Mouse (Mus musculus): ENCODE data around the gene Nr1h4. TPM values are rescaled to one million over a fixed set of nuclear protein-coding genes. Genes with fewer than 3 reads are reported as not detected.
A peak's percentile ranks its signal among the peaks of the same experiment; 100 is the strongest.

Nr1h4 gene
- polyA plus RNA-seq, 1 experiment from 2014 or later = not detected

DNA sequence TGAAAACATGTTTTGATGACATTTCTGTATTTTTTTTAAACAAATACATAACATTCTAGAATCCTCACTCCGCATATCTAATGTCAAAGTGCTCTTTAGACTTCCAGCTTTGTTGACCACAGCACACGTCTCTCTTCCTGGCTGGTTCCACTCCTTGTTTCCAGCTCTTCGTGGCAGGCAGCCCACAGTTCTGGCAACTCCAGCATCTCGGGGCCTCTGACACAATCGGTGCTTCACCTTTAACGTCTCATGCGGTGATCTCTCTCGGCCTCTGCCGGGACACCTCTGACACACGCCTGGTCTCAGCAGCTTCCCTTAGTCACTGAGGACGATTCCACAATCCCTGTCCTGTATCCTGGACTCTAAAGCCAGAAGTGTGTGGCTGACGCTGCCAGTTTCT is 95.4 kb downstream of the Nr1h4 start:
- no peak for ATAC-seq (ENCODE audit: low FRiP score)
- Histone ChIP-seq H3K27me3 (peaks cover 84% of the 10 kb centered on the region), H3K36me3 (no peaks in the 10 kb centered on the region), H3K9ac (no peak overlapping the region), H3K4me1 (replicated peaks) (peaks cover 19% of the 10 kb centered on the region), H3K4me2 (no peak overlapping the region), H3K4me3 (no peak overlapping the region), H3K27ac (no peak overlapping the region), H3K9me3 (no peaks in the 10 kb centered on the region)
- WGBS = 81% methylated on average over 12 of the region's 12 CpGs

DNA sequence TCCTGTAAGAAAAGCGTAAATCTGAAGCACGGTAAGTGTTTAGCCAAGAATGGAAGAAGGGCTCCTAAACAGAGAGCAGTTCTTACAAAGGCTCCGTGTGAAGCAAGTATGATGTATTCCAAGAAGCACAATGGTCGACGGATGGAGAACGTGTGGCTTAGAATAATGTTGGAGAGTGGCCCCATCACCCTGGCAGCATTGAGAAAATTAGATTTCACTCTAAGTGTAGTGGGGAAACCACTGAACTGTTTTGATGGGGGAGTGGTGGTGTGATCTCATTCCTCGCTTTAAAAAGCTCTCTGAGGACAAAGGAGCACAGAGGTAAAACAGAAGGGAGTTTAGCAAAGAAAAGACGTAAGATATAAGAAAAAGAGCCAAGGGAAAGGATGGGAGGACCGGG is 95.9 kb downstream of the Nr1h4 start:
- H3K36me3 ChIP-seq = no peaks in the 10 kb centered on the region
- no peak overlapping the region for H3K4me2 ChIP-seq
- 54% methylated on average over 9 of the region's 9 CpGs for WGBS
- peaks cover 15% of the 10 kb centered on the region for H3K4me1 ChIP-seq (replicated peaks)
- no peak overlapping the region for H3K27ac ChIP-seq
- H3K4me3 ChIP-seq = no peak overlapping the region
- peaks cover 86% of the 10 kb centered on the region for H3K27me3 ChIP-seq
- no peak for ATAC-seq (ENCODE audit: low FRiP score)
- H3K9me3 ChIP-seq = no peaks in the 10 kb centered on the region
- H3K9ac ChIP-seq = no peak overlapping the region

DNA sequence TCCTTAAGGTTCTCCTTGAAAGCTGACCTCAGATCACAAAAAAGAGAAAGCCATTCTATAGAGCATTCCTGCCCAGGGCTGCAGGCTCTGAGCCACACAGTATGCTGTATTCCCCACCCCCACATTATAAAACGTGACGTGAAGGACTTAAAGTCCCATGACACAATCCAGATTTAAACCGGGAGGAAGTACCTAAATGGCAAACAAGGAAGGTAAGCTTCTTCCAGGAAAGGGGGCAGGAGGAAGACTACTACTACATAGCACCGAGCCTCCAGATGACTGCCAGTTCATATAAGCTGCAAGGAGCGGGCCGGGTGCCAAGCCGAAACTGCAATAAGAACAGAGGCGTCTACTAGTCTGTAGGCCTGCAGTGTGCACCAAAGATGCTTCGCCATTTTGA is 97.5 kb downstream of the Nr1h4 start:
- peaks cover 82% of the 10 kb centered on the region for H3K27me3 ChIP-seq
- 61% methylated on average over 9 of the region's 9 CpGs for WGBS
- no peak overlapping the region for H3K27ac ChIP-seq
- no peaks in the 10 kb centered on the region for H3K36me3 ChIP-seq
- no peak overlapping the region for H3K9ac ChIP-seq
- ATAC-seq (ENCODE audit: low FRiP score) = peak; percentile 36; the same call in 1 of the 2 replicates
- H3K4me3 ChIP-seq = no peak overlapping the region
- no peaks in the 10 kb centered on the region for H3K9me3 ChIP-seq
- H3K4me1 ChIP-seq (replicated peaks) = peaks cover 15% of the 10 kb centered on the region
- no peak overlapping the region for H3K4me2 ChIP-seq

DNA sequence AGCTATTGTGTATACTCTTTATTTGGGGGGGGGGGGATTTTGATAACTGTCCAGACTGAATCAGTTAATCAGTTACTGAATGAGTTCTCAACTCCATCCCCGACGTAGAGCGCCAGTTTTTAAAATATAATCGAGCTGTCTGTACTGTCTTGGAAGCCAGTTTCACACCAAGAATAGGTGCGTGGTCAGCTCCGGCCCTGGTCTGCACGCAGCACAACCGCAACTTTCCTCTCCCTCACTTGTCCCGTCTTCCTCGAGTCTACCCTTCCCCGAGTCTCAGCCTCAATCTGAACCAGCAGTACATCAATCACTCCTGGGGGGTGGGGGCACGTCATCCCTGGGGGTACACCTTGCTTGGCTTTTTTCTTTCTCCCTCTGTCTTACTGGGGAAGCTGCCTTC is 98.0 kb downstream of the Nr1h4 start:
- Histone ChIP-seq H3K4me2 (peak overlapping the region; percentile 41), H3K4me3 (0 out of 2 replicates have a peak overlapping the region, but pooled peaks have one; percentile 14), H3K36me3 (no peaks in the 10 kb centered on the region), H3K9ac (no peak overlapping the region), H3K4me1 (replicated peaks) (peaks cover 15% of the 10 kb centered on the region), H3K9me3 (no peaks in the 10 kb centered on the region), H3K27ac (no peak overlapping the region), H3K27me3 (peaks cover 81% of the 10 kb centered on the region)
- WGBS = 28% methylated on average over 12 of the region's 12 CpGs
- ATAC-seq (ENCODE audit: low FRiP score) = 0 out of 2 replicates have a peak, but pooled peaks have one; percentile 36

DNA sequence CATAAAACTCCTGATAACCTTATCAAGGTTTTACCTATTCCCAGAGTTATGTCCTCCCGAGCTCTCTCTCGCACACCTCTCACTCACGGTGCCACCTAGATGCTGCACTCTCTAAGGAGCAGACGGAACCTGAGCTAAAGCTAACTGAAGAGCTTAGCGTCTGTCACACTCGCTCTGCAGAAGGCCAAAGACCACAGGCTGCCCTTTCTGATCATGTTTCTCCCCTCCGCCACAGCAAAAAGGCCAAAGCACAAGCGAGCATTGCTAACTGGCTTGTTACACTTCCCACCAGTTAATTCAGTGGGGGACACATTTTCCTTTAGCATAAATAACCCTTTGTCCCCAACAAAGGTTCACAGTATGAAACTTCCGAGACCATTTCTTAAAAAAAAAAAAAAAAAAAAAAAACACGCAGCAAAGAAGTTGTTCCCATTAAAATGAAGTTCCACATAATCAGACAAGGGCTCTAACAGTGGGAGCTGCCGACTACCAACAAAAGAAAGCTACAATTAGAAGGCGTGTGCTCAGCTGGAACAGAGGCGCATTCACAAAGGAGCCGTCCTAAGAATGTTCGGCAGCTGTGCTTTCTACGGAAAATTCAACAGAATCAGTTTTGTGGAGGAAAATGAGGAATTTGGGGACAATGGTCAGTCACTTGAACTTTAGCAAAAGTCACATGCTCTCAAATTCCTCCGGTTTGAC is 98.7 kb downstream of the Nr1h4 start:
- no peaks in the 10 kb centered on the region for H3K9me3 ChIP-seq
- no peak overlapping the region for H3K9ac ChIP-seq
- peaks cover 77% of the 10 kb centered on the region for H3K27me3 ChIP-seq
- peaks cover 15% of the 10 kb centered on the region for H3K4me1 ChIP-seq (replicated peaks)
- no peak for ATAC-seq (ENCODE audit: low FRiP score)
- 16% methylated on average over 17 of the region's 17 CpGs for WGBS
- H3K27ac ChIP-seq = no peak overlapping the region
- H3K36me3 ChIP-seq = no peaks in the 10 kb centered on the region
- H3K4me2 ChIP-seq = peak overlapping the region; percentile 41
- peak overlapping the region; percentile 14 for H3K4me3 ChIP-seq

DNA sequence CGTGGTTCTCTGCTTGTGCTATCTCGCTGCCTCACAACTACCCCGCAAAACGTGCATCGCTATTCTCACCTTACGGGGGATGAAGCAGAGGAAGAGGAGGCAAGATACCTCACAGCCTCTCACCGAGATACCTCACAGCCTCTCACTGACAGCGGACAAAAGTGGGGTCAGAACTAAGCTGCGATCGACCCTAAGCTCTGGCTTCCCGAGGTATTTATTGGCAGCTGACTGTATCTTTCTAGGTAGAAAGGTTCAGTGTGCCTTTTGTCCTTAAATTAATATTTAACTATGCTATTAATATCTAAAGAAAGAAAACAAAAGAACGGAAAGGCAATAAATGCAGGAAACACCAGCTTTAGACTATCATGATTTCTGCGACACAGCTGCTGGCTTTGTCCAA is 100.6 kb downstream of the Nr1h4 start:
- Histone ChIP-seq H3K9ac (no peak overlapping the region), H3K4me2 (no peak overlapping the region), H3K27me3 (peaks cover 61% of the 10 kb centered on the region), H3K36me3 (no peaks in the 10 kb centered on the region), H3K27ac (no peak overlapping the region), H3K9me3 (no peaks in the 10 kb centered on the region), H3K4me1 (replicated peaks) (peaks cover 15% of the 10 kb centered on the region), H3K4me3 (no peak overlapping the region)
- 83% methylated on average over 13 of the region's 13 CpGs for WGBS
- ATAC-seq (ENCODE audit: low FRiP score) = no peak

DNA sequence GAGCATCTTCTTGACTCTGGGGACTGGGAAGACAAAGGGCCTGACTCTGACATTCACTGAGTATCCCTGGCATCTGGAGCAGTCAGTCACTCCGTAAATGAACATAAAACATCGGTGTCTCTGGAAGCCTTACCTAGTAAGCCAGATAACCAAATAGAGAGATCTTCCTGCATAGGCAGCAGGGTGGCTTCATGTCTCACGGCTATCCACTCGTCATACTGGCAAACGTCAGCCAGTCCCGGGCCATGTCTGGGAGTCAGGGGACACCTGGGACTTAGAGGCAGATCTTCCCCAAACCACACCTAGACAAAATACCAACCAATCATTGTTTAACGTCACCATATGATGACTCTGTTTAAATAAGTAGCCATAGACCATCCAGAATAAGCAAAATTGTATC is 102.6 kb downstream of the Nr1h4 start:
- no peak for ATAC-seq (ENCODE audit: low FRiP score)
- Histone ChIP-seq H3K9me3 (no peaks in the 10 kb centered on the region), H3K4me2 (no peak overlapping the region), H3K4me1 (replicated peaks) (peaks cover 14% of the 10 kb centered on the region), H3K9ac (no peak overlapping the region), H3K36me3 (no peaks in the 10 kb centered on the region), H3K27me3 (peaks cover 41% of the 10 kb centered on the region), H3K4me3 (no peak overlapping the region), H3K27ac (no peak overlapping the region)
- 91% methylated on average over 7 of the region's 7 CpGs for WGBS

DNA sequence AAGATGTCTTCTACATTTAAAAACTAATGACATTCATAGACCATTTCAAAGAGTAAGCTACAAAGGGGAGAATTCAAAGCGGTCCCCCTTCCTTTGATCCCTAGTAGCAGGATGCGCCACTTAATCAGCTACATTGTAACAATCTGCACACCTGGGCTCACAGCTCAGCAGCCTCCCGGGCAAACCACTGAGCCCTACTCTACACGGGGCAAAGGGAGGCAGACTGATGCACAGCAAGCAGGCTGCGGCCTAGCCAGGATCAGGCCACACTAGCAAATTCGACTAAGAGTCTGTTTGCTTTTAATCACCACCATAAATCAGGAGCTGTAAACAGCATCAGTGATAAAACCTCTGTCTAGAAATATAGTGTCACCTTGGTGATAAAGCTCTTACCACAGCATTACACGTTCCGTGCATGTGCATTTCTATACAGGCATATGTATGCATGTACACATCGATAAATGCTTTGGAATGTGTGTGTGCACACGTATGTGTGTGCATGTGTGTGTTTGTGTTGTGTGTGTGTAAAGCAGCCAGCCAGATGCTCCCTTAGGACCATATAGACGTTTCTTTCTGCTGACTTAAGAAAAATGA is 108.5 kb downstream of the Nr1h4 start:
- Histone ChIP-seq H3K9ac (no peak overlapping the region), H3K4me3 (no peak overlapping the region), H3K9me3 (no peaks in the 10 kb centered on the region), H3K4me2 (no peak overlapping the region), H3K4me1 (replicated peaks) (no peaks in the 10 kb centered on the region), H3K27ac (no peak overlapping the region), H3K27me3 (peaks cover 5% of the 10 kb centered on the region), H3K36me3 (no peaks in the 10 kb centered on the region)
- no peak for ATAC-seq (ENCODE audit: low FRiP score)
- 86% methylated on average over 11 of the region's 11 CpGs for WGBS

DNA sequence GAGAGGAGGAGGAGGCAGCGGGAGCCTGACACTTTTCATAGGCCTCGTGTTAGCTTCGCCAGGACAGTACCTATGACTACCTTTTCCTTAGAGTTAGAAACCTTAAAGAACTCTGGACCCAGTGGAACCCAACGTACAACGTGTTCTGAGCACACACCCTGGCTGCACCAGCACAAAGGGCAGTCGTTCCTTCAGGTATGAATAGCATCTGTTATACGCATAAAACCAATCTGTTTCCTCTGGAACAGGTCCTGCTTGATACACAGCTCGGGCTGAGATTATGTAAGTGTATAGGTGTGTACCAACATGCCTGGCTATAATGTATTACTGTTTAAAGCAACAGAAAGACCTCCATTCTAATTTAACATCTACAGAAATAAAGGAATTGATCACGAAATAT is 109.2 kb downstream of the Nr1h4 start:
- Histone ChIP-seq H3K4me2 (no peak overlapping the region), H3K9ac (no peak overlapping the region), H3K27ac (no peak overlapping the region), H3K9me3 (no peaks in the 10 kb centered on the region), H3K27me3 (no peaks in the 10 kb centered on the region), H3K36me3 (no peaks in the 10 kb centered on the region), H3K4me1 (replicated peaks) (no peaks in the 10 kb centered on the region), H3K4me3 (no peak overlapping the region)
- no peak for ATAC-seq (ENCODE audit: low FRiP score)
- 91% methylated on average over 9 of the region's 9 CpGs for WGBS

DNA sequence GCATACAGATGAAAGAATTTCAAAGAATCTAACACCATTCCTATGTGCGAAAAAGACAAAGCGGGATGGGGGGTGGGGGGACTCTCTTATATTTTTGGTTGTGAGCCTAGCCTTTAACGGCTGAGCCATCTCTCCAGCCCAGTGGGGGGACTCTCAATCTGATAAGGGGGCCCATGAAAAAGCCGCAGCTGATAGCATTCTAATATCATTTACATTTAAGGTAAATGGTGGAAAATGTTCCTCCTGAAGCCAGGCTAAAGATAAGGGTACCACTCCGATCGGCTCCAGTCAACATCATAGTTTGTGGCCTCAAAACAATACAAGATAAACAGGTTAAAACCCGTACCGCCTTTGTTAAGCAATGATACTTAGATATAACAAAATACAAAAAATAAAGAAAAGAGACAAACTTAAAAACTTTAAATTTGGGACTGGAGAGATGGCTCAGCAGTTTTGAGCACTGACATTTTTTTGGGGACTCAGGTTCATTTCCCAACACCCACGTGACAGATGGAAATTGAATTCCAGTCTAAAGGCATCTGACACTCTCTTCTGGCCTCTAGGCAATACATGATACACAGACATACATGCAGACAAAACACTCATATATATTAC is 110.1 kb downstream of the Nr1h4 start:
- H3K4me1 ChIP-seq (replicated peaks) = no peaks in the 10 kb centered on the region
- H3K4me3 ChIP-seq = no peak overlapping the region
- 95% methylated on average over 9 of the region's 9 CpGs for WGBS
- H3K27ac ChIP-seq = no peak overlapping the region
- no peak overlapping the region for H3K9ac ChIP-seq
- no peak for ATAC-seq (ENCODE audit: low FRiP score)
- H3K4me2 ChIP-seq = no peak overlapping the region
- no peaks in the 10 kb centered on the region for H3K36me3 ChIP-seq
- no peaks in the 10 kb centered on the region for H3K27me3 ChIP-seq
- H3K9me3 ChIP-seq = no peaks in the 10 kb centered on the region

DNA sequence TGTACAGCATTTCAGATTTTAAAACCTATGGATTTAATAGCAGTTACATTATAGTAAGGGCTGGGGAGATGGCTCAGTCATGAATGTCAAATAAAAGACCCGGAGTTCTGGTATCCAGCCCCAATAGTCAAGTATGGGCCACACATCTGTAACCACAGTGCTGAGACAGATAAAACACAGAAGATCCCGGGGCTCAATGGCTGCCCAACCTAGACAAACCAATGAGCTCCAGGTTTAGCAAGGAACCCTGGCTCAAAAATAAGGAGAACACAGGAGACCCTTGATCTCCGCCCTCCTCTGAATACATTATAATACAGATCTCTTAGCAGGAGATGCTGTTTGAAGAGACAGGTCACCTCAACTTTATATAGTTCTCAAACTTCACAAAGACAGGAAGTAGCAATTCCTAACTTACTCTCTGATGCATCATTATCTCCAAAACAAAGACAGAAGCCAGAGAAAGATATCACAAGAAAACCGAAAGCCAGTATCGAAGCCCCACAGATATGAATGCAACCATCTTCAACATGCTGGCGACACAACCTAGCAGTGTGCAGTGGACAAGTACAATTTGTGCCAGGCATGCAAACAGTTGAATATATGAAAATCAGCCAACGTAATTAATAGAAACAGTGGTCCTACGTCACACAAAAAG is 110.8 kb downstream of the Nr1h4 start:
- 94% methylated on average over 8 of the region's 8 CpGs for WGBS
- Histone ChIP-seq H3K4me1 (replicated peaks) (no peaks in the 10 kb centered on the region), H3K27ac (no peak overlapping the region), H3K36me3 (no peaks in the 10 kb centered on the region), H3K9me3 (no peaks in the 10 kb centered on the region), H3K27me3 (no peaks in the 10 kb centered on the region), H3K4me2 (no peak overlapping the region), H3K9ac (no peak overlapping the region), H3K4me3 (no peak overlapping the region)
- ATAC-seq (ENCODE audit: low FRiP score) = no peak

DNA sequence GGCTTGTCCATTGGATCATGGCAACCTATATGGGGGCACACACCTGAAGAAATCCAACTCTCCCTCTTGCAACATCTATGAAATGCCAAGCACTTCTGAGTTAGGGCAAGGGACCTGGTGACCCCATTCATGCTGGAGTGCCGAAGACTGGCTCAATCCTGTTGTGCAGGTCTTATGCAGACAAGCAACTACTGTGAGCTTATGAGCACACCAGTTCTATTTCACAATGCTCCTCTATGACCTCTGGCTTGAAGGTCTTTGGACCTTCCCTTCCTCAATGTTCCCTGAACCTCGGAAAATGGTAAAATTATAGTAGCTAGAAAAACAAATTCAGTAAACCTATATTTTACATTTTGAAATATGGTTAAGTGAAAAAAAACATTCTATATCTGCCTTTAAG is 115.4 kb downstream of the Nr1h4 start:
- H3K36me3 ChIP-seq = peaks cover 12% of the 10 kb centered on the region; the same call in 1 of the 2 replicates
- H3K27me3 ChIP-seq = no peaks in the 10 kb centered on the region
- no peak overlapping the region for H3K4me2 ChIP-seq
- no peak overlapping the region for H3K4me3 ChIP-seq
- H3K9me3 ChIP-seq = no peaks in the 10 kb centered on the region
- no peak for ATAC-seq (ENCODE audit: low FRiP score)
- no peak overlapping the region for H3K9ac ChIP-seq
- H3K4me1 ChIP-seq (replicated peaks) = no peaks in the 10 kb centered on the region
- 98% methylated on average over 2 of the region's 2 CpGs for WGBS
- no peak overlapping the region for H3K27ac ChIP-seq

All from hindbrain, embryonic 13.5 days (tissue).